Mouse (Mus musculus) midbrain, embryonic 12.5 days (tissue): Measurements from ENCODE around the gene Slc5a12. TPM values are rescaled to one million over a fixed set of nuclear protein-coding genes. Genes with fewer than 3 reads are reported as not detected.

Experiments used
- ATAC-seq: fragments of 200-750 bp; cut with Nextera tagmentation; 2 replicates; pipeline ENCODE4 v1.8.0; 2017; ENCODE audit warnings: low read depth, moderate TSS enrichment, moderate library complexity; ENCODE audit not compliant: low FRiP score
- H3K27ac ChIP-seq: fragments of 300-500 bp; sonication (generic); replicated peaks from 2 replicates; pipeline ENCODE4 v1.5.1; 2016; ENCODE audit warnings: mild to moderate bottlenecking
- H3K27me3 ChIP-seq: fragments of 300-500 bp; sonication (generic); 2 replicates; pipeline ENCODE4 v1.6.1; 2016; ENCODE audit warnings: mild to moderate bottlenecking
- H3K36me3 ChIP-seq: fragments of 300-500 bp; sonication (generic); 2 replicates; pipeline ENCODE4 v1.6.1; 2016
- H3K4me1 ChIP-seq: fragments of 300-500 bp; sonication (generic); 2 replicates; pipeline ENCODE4 v1.6.1; 2016
- H3K4me2 ChIP-seq: fragments of 300-500 bp; sonication (generic); replicated peaks from 2 replicates; pipeline ENCODE4 v1.6.1; 2016; ENCODE audit warnings: mild to moderate bottlenecking, moderate library complexity
- H3K4me3 ChIP-seq: fragments of 300-500 bp; sonication (generic); 2 replicates; pipeline ENCODE4 v1.5.1; 2016; ENCODE audit warnings: mild to moderate bottlenecking
- H3K9ac ChIP-seq: fragments of 300-500 bp; sonication (generic); replicated peaks from 2 replicates; pipeline ENCODE4 v1.6.1; 2016; ENCODE audit warnings: mild to moderate bottlenecking, moderate library complexity
- H3K9me3 ChIP-seq: fragments of 300-500 bp; sonication (generic); 2 replicates; pipeline ENCODE4 v1.6.1; 2016; ENCODE audit warnings: mild to moderate bottlenecking
- WGBS: fragments of 180-500 bp; shearing (Covaris S2); methylation state at CpG from one replicate; pipeline ENCODE4 v1.1.7; 2016; 5-methylcytosine and 5-hydroxymethylcytosine counted together
- polyA plus RNA-seq: library from polyadenylated mRNA; unstranded; fragments of >200 nt; fragmentation: Nextera tagmentation; extraction: Ambion mirVana; gene quantifications from 2 replicates; pipeline ENCODE4 v1.2.1, GENCODE M21; 2016

Gene Slc5a12
- not detected in 2 replicates for polyA plus RNA-seq

DNA sequence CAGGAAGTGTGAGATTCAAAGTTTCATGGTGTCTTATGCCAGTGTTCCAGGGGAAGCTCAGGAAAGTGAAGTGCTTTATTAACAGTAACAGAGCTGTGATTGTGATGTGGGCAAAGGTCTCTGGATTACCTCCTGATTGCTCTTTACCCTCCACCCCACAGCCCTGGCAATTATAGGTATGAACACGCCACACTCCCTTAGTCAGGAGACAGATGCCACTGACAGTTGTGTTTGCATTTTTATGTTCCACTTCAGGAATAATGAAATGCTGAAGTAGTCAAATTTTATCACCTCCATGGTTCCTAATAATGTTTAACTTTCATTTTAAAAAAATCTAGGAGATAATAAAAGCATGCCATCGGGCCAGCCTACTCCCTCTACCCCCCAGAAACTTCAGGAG lies at the start of gene Slc5a12:
Slc5a12 (plus strand) TSS at position 367 of the 400 bp plus-strand sequence.
- no peak within 1 kb of the TSS for H3K4me2 ChIP-seq
- no peaks in the 10 kb centered on the region for H3K36me3 ChIP-seq
- no peaks in the 10 kb centered on the region for H3K4me1 ChIP-seq
- no peak within 1 kb of the TSS for H3K9ac ChIP-seq
- H3K27ac ChIP-seq = no peak within 1 kb of the TSS
- ATAC-seq = no peak
- no peaks in the 10 kb centered on the region for H3K9me3 ChIP-seq
- no peak within 1 kb of the TSS for H3K4me3 ChIP-seq
- H3K27me3 ChIP-seq = no peaks in the 10 kb centered on the region
- 87% methylated on average over 2 of the region's 2 CpGs for WGBS

GRCm38 (mm10) chr2:110556098-110556497 lies 41.0 kb upstream of the Slc5a12 start:
- Histone ChIP-seq H3K36me3 (no peaks in the 10 kb centered on the region), H3K9ac (no peak overlapping the region), H3K9me3 (no peaks in the 10 kb centered on the region), H3K4me2 (no peak overlapping the region), H3K27ac (no peak overlapping the region), H3K4me1 (no peaks in the 10 kb centered on the region), H3K4me3 (no peak overlapping the region), H3K27me3 (no peaks in the 10 kb centered on the region)
- 86% methylated on average over 1 of the region's 1 CpGs for WGBS
- ATAC-seq = no peak

DNA sequence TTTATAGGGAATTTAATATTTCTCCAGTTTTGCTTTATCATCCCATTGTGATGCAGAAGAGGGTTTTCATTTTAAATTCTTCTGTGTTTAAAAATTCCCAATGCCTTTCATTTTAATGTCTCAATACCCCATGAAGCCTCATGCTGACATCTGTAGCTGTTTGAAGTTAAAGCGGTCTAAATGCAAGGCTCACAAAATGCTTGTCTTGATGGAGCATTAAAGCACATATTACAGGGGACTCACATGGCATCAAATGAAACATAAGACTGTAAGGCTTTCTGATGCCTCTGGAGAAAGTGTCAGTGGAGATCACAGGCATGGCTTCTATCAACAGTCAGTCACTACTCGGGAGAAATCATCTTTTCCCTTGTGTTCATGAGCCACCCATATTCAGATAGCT lies 34.5 kb upstream of the Slc5a12 start:
- ATAC-seq = no peak
- H3K4me3 ChIP-seq = no peak overlapping the region
- H3K4me1 ChIP-seq = no peaks in the 10 kb centered on the region
- WGBS = 75% methylated on average over 2 of the region's 2 CpGs
- no peak overlapping the region for H3K27ac ChIP-seq
- H3K9me3 ChIP-seq = no peaks in the 10 kb centered on the region
- H3K9ac ChIP-seq = no peak overlapping the region
- no peak overlapping the region for H3K4me2 ChIP-seq
- H3K27me3 ChIP-seq = no peaks in the 10 kb centered on the region
- no peaks in the 10 kb centered on the region for H3K36me3 ChIP-seq

DNA sequence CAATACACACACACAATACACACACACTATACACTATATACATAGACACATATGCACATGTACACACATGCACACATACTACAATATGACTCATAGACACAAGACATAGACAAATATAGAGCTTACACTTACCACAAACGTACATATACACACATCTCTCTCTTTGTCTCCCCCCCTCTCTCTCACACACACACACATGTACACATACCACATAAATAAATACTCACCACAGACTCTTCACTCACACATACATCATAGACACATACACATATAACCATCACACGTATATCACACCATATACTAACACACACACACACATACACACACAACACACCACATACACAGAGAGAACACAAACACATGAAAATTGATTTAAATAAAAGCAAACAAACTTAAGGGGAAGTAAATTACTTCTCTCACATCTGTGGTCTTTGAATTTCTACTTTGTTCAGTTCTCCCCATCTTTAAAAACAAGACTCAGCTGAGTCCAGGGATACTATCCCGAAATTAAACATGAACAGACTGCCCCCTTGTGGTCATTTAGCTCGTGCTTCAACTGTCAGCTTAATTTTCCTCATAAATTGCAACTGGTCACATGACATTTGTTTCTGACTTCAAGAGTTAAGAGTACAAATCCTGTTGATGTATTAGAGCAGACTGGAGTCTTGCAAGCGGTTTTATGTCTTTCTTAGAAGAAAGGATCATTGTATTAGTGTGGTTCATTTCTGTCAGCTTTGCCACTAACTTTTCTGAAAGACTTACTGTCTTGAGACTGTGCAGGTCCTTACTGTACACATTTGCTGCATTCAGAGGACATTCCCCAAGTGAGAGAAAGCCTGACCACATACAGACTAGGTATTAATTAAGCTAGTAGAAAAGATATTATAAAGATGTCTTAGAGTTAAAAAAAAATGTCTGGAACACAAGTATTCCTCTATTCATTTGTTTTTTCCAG lies 32.1 kb upstream of the Slc5a12 start:
- no peak overlapping the region for H3K27ac ChIP-seq
- no peak overlapping the region for H3K4me3 ChIP-seq
- H3K4me1 ChIP-seq = no peaks in the 10 kb centered on the region
- no peak overlapping the region for H3K4me2 ChIP-seq
- H3K9ac ChIP-seq = no peak overlapping the region
- no peaks in the 10 kb centered on the region for H3K9me3 ChIP-seq
- peak; percentile 84 for ATAC-seq
- no peaks in the 10 kb centered on the region for H3K36me3 ChIP-seq
- 34% methylated on average over 5 of the region's 5 CpGs for WGBS
- H3K27me3 ChIP-seq = no peaks in the 10 kb centered on the region

DNA sequence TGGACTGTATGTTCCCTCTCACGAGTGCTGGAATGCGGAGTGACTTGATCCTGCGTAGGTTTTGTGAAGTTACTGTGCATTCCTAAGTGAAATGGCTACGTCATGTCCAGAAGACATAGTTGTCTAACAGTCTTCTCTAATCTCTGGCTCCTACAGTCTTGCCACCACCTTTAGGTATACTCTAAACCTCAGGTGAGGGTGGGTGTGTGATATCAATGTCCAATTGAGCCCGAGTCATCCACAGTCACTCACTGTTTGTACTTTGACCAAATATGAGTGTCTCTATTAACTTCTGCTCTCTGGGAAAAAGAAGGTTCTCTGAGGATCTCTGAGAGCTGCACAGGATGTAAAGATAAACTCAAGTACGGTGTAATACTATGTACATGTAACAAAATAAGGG lies 10.4 kb upstream of the Slc5a12 start:
- Histone ChIP-seq H3K4me2 (no peak overlapping the region), H3K27me3 (no peaks in the 10 kb centered on the region), H3K9me3 (no peaks in the 10 kb centered on the region), H3K9ac (no peak overlapping the region), H3K36me3 (no peaks in the 10 kb centered on the region), H3K27ac (no peak overlapping the region), H3K4me1 (no peaks in the 10 kb centered on the region), H3K4me3 (no peak overlapping the region)
- 89% methylated on average over 6 of the region's 6 CpGs for WGBS
- ATAC-seq = no peak

GRCm38 (mm10) chr2:110590007-110590406 lies 7.1 kb upstream of the Slc5a12 start:
- ATAC-seq = no peak
- no peak overlapping the region for H3K4me2 ChIP-seq
- no peaks in the 10 kb centered on the region for H3K36me3 ChIP-seq
- H3K27me3 ChIP-seq = no peaks in the 10 kb centered on the region
- WGBS = 74% methylated on average over 1 of the region's 1 CpGs
- no peaks in the 10 kb centered on the region for H3K4me1 ChIP-seq
- no peaks in the 10 kb centered on the region for H3K9me3 ChIP-seq
- H3K27ac ChIP-seq = no peak overlapping the region
- H3K4me3 ChIP-seq = no peak overlapping the region
- no peak overlapping the region for H3K9ac ChIP-seq

DNA sequence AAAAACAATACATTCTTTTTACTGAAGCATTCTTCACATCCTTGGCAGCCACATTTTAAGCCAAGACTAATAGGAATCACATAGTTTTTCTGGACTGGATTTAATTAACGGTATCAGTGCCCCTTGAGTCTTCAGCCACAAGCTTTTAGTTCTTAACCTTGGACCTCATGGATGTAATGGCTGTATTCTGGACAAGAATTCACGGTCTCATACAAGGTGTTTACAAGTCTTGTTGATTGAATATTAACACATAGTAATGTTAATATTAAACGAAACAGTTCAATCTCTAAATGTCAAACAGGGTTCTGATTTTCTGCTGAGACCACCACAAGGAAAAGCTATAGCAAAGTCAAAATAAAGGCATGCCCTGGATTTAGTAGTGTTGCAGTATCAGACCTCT lies 4.8 kb upstream of the Slc5a12 start:
- WGBS = 78% methylated on average over 3 of the region's 3 CpGs
- no peak for ATAC-seq

DNA sequence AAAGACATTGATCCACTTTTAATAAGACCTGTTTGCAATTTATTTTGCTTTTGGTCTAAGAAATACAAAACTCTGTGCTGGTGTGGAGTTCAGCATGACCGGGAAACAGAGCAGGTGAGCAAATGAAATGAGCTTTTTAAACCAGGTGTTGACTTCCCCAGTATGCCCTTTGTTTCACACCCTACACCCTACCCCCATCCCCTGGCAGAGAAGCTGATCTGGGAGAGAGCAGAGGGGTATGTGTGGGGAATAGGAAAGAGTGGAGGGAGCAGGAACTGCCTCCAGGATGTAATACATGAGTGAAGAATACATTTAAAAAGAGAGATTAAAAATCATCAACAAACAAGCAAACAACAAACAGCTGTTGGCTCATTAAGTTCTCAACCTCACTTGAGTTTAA lies 47.3 kb downstream of the Slc5a12 start:
- 63% methylated on average over 1 of the region's 1 CpGs for WGBS
- Histone ChIP-seq H3K4me1 (no peaks in the 10 kb centered on the region), H3K27ac (no peak overlapping the region), H3K9me3 (no peaks in the 10 kb centered on the region), H3K4me3 (no peak overlapping the region), H3K36me3 (no peaks in the 10 kb centered on the region), H3K27me3 (no peaks in the 10 kb centered on the region), H3K9ac (no peak overlapping the region), H3K4me2 (no peak overlapping the region)
- no peak for ATAC-seq

More for the DNA sequence above, 4.8 kb upstream of the Slc5a12 start:
- Histone ChIP-seq H3K27me3 (no peaks in the 10 kb centered on the region), H3K4me2 (no peak overlapping the region), H3K36me3 (no peaks in the 10 kb centered on the region), H3K4me1 (no peaks in the 10 kb centered on the region), H3K9ac (no peak overlapping the region), H3K9me3 (no peaks in the 10 kb centered on the region), H3K27ac (no peak overlapping the region), H3K4me3 (no peak overlapping the region)

- no peak overlapping the region for H3K4me3 ChIP-seq
- no peak for ATAC-seq
- no peaks in the 10 kb centered on the region for H3K27me3 ChIP-seq
- no peaks in the 10 kb centered on the region for H3K9me3 ChIP-seq
- no peak overlapping the region for H3K27ac ChIP-seq
- H3K4me1 ChIP-seq = no peaks in the 10 kb centered on the region
- H3K9ac ChIP-seq = no peak overlapping the region
- H3K36me3 ChIP-seq = no peaks in the 10 kb centered on the region
- H3K4me2 ChIP-seq = no peak overlapping the region
Measured at GRCm38 (mm10) chr2:110644846-110645245, 47.7 kb downstream of the Slc5a12 start.

GRCm38 (mm10) chr2:110663329-110663728 lies 66.2 kb downstream of the Slc5a12 start:
- H3K9ac ChIP-seq = no peak overlapping the region
- H3K4me2 ChIP-seq = no peak overlapping the region
- H3K9me3 ChIP-seq = no peaks in the 10 kb centered on the region
- peak; percentile 59; the same call in 1 of the 2 replicates for ATAC-seq
- H3K36me3 ChIP-seq = no peaks in the 10 kb centered on the region
- no peaks in the 10 kb centered on the region for H3K27me3 ChIP-seq
- no peak overlapping the region for H3K27ac ChIP-seq
- no peaks in the 10 kb centered on the region for H3K4me1 ChIP-seq
- WGBS = 48% methylated on average over 4 of the region's 4 CpGs
- no peak overlapping the region for H3K4me3 ChIP-seq

- ATAC-seq = no peak
- H3K4me3 ChIP-seq = no peak overlapping the region
- H3K4me2 ChIP-seq = no peak overlapping the region
- H3K36me3 ChIP-seq = no peaks in the 10 kb centered on the region
- no peak overlapping the region for H3K9ac ChIP-seq
- no peaks in the 10 kb centered on the region for H3K27me3 ChIP-seq
- H3K9me3 ChIP-seq = no peaks in the 10 kb centered on the region
- H3K27ac ChIP-seq = no peak overlapping the region
- WGBS = 85% methylated on average over 2 of the region's 2 CpGs
- H3K4me1 ChIP-seq = no peaks in the 10 kb centered on the region
Measured at GRCm38 (mm10) chr2:110671071-110671624, 74.0 kb downstream of the Slc5a12 start.
